Mouse (Mus musculus) yolk sac, embryonic 10.5 days (tissue): ENCODE data around the gene Dmpk.
"Not testable (repeated sequence)": the region's sequence is repeated elsewhere in the genome, so short reads cannot be mapped to it uniquely, and the experiment has no call there.

ENCODE experiments used
- DNase-seq: peaks from one replicate; pipeline ENCODE4 v3.0.0-alpha.2; 2017; ENCODE audit warnings: low spot score

Dmpk gene

GRCm38 (mm10) chr7:19083701-19084100 lies at the start of gene Dmpk:
TSS of gene Dmpk (plus strand) at chr7:19083849.
- DNase-seq, result no peak

- no peak for DNase-seq
These were observed 39.0 kb upstream of the Dmpk start for GRCm38 (mm10) chr7:19044616-19045015.

GRCm38 (mm10) chr7:19046286-19047069 lies 37.2 kb upstream of the Dmpk start:
- no peak for DNase-seq

- no peak for DNase-seq
These were observed 35.6 kb upstream of the Dmpk start for GRCm38 (mm10) chr7:19048006-19048527.

GRCm38 (mm10) chr7:19049252-19049651 lies 34.4 kb upstream of the Dmpk start:
- no peak for DNase-seq

GRCm38 (mm10) chr7:19050172-19050571 lies 33.5 kb upstream of the Dmpk start:
- DNase-seq, result no peak

- DNase-seq, result no peak
These were observed 32.5 kb upstream of the Dmpk start for GRCm38 (mm10) chr7:19051161-19051560.

- no peak for DNase-seq
These were observed 31.1 kb upstream of the Dmpk start for GRCm38 (mm10) chr7:19052345-19053135.

- no peak for DNase-seq
These were observed 30.5 kb upstream of the Dmpk start for GRCm38 (mm10) chr7:19053136-19053532.

- DNase-seq, result peak; percentile 23
These were observed 29.4 kb upstream of the Dmpk start, which contains the start of gene Rsph6a for GRCm38 (mm10) chr7:19054047-19054776. TSS of gene Rsph6a (plus strand) at chr7:19054690.

GRCm38 (mm10) chr7:19054777-19055076 lies 28.9 kb upstream of the Dmpk start:
- DNase-seq, result no peak

- no peak for DNase-seq
These were observed 28.5 kb upstream of the Dmpk start for GRCm38 (mm10) chr7:19055108-19055507.

- DNase-seq, result no peak
These were observed 26.2 kb upstream of the Dmpk start for GRCm38 (mm10) chr7:19057405-19057804.

- no peak for DNase-seq
These were observed 17.8 kb upstream of the Dmpk start for GRCm38 (mm10) chr7:19065896-19066295.

- no peak for DNase-seq
These were observed 16.6 kb upstream of the Dmpk start for GRCm38 (mm10) chr7:19067063-19067462.

- no peak for DNase-seq
These were observed 15.7 kb upstream of the Dmpk start for GRCm38 (mm10) chr7:19067935-19068334.

- no peak for DNase-seq
These were observed 14.9 kb upstream of the Dmpk start for GRCm38 (mm10) chr7:19068707-19069106.

- no peak for DNase-seq
These were observed 14.1 kb upstream of the Dmpk start for GRCm38 (mm10) chr7:19069500-19069899.

- DNase-seq, result not testable (repeated sequence)
These were observed 12.6 kb upstream of the Dmpk start for GRCm38 (mm10) chr7:19071024-19071423.

- no peak for DNase-seq
These were observed 10.1 kb upstream of the Dmpk start for GRCm38 (mm10) chr7:19073504-19073903.

GRCm38 (mm10) chr7:19074494-19074893 lies 9.2 kb upstream of the Dmpk start:
- DNase-seq, result no peak

- DNase-seq, result no peak
These were observed 8.4 kb upstream of the Dmpk start for GRCm38 (mm10) chr7:19075231-19075630.
